Mouse (Mus musculus) hindbrain, embryonic 15.5 days (tissue): ENCODE results near the gene Cmtm7. TPM values are rescaled to one million over a fixed set of nuclear protein-coding genes. Genes with fewer than 3 reads are reported as not detected.
A peak's percentile ranks its signal among the peaks of the same experiment; 100 is the strongest.

ENCODE experiments used
- ATAC-seq: fragments of 200-750 bp; cut with Nextera tagmentation; 2 replicates; pipeline ENCODE4 v1.8.0; 2017; ENCODE audit warnings: low read depth, moderate number of reproducible peaks, moderate TSS enrichment; ENCODE audit not compliant: low FRiP score
- H3K27ac ChIP-seq: fragments of 300-500 bp; sonication (generic); replicated peaks from 2 replicates; pipeline ENCODE4 v1.5.1; 2015; ENCODE audit warnings: mild to moderate bottlenecking, inconsistent platforms
- H3K27me3 ChIP-seq: fragments of 300-500 bp; sonication (generic); 2 replicates; pipeline ENCODE4 v1.6.1; 2015; ENCODE audit warnings: control low read depth, inconsistent platforms
- H3K36me3 ChIP-seq: fragments of 300-500 bp; sonication (generic); 2 replicates; pipeline ENCODE4 v1.6.1; 2015; ENCODE audit warnings: control low read depth, inconsistent platforms
- H3K4me1 ChIP-seq: fragments of 300-500 bp; sonication (generic); replicated peaks from 2 replicates; pipeline ENCODE4 v1.6.1; 2015; ENCODE audit warnings: control low read depth, inconsistent platforms
- H3K4me2 ChIP-seq: fragments of 300-500 bp; sonication (generic); 2 replicates; pipeline ENCODE4 v1.6.1; 2015; ENCODE audit warnings: moderate library complexity, mild to moderate bottlenecking, inconsistent platforms
- H3K4me3 ChIP-seq: fragments of 300-500 bp; sonication (generic); 2 replicates; pipeline ENCODE4 v1.5.1; 2015; ENCODE audit warnings: mild to moderate bottlenecking, inconsistent platforms
- H3K9ac ChIP-seq: fragments of 300-500 bp; sonication (generic); 2 replicates; pipeline ENCODE4 v1.6.1; 2015; ENCODE audit warnings: inconsistent platforms
- H3K9me3 ChIP-seq: fragments of 300-500 bp; sonication (generic); 2 replicates; pipeline ENCODE4 v1.6.1; 2016; ENCODE audit warnings: control low read depth, inconsistent platforms
- WGBS: fragments of 180-500 bp; shearing (Covaris S2); methylation state at CpG from one replicate; pipeline ENCODE4 v1.1.7; 2015; 5-methylcytosine and 5-hydroxymethylcytosine counted together
- polyA plus RNA-seq: library from polyadenylated mRNA; unstranded; fragments of >200 nt; fragmentation: Nextera tagmentation; extraction: Ambion mirVana; gene quantifications from 2 replicates; pipeline ENCODE4 v1.2.1, GENCODE M21; 2015

The Cmtm7 gene
- polyA plus RNA-seq, 1 experiment from 2014 or later = 11.5 TPM

GRCm38 (mm10) chr9:114776361-114776760 lies 5.3 kb downstream of the Cmtm7 start:
- no peaks in the 10 kb centered on the region for H3K36me3 ChIP-seq
- 95% methylated on average over 3 of the region's 3 CpGs for WGBS
- no peak overlapping the region for H3K4me2 ChIP-seq
- H3K4me1 ChIP-seq = peaks cover 12% of the 10 kb centered on the region
- no peak for ATAC-seq
- peaks cover 4% of the 10 kb centered on the region; the same call in 1 of the 2 replicates for H3K27me3 ChIP-seq
- H3K4me3 ChIP-seq = no peak overlapping the region
- no peak overlapping the region for H3K27ac ChIP-seq
- H3K9ac ChIP-seq = no peak overlapping the region
- no peaks in the 10 kb centered on the region for H3K9me3 ChIP-seq

DNA sequence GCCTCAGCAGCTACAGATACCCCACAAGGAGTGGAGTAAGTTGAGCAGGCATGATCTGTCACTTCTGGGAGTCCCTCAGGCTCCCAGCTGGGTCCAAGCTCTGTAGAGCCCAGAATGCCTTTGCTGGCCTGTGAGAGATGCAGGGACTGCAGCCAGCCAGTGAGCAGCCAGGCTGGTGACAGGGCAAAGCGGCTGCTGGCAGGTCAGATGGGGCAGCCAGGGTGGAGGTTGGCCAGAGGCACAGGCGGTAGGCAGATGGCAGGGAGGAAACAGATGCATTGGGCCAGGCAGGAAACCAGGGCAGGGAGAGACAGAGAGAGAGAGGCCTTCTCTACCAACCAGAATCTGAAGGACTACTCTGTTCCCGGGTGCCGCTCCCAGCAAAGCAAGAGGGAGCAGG lies 6.4 kb downstream of the Cmtm7 start:
- no peak overlapping the region for H3K4me2 ChIP-seq
- no peaks in the 10 kb centered on the region for H3K9me3 ChIP-seq
- H3K9ac ChIP-seq = no peak overlapping the region
- H3K36me3 ChIP-seq = no peaks in the 10 kb centered on the region
- 64% methylated on average over 4 of the region's 4 CpGs for WGBS
- peak; percentile 71 for ATAC-seq
- H3K4me3 ChIP-seq = no peak overlapping the region
- H3K4me1 ChIP-seq = peaks cover 1% of the 10 kb centered on the region; the same call in 1 of the 2 replicates
- peaks cover 4% of the 10 kb centered on the region; the same call in 1 of the 2 replicates for H3K27me3 ChIP-seq
- no peak overlapping the region for H3K27ac ChIP-seq

DNA sequence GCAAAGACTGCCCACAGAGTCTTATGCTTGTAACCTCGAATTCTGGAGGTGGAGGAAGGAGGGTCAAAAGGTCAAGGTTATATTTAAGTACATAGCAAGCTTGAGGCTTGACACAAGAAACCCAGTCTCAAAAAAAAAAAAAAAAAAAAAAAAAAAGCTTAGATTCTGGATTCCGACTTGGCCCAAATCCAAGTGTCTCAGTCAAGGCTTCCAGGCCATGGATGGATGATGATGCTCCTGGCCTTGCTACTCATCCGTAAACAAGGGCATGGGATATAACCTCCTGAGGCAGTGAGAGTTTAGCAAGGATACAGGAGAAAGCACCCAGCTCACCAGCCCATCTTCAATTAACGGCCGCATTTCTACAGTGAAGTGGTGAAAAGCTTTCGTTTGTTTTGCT lies 7.0 kb downstream of the Cmtm7 start:
- no peak overlapping the region for H3K4me2 ChIP-seq
- 75% methylated on average over 6 of the region's 6 CpGs for WGBS
- no peaks in the 10 kb centered on the region for H3K36me3 ChIP-seq
- H3K4me3 ChIP-seq = no peak overlapping the region
- H3K4me1 ChIP-seq = no peaks in the 10 kb centered on the region; the same call in 1 of the 2 replicates
- no peak overlapping the region for H3K27ac ChIP-seq
- ATAC-seq = no peak
- H3K9ac ChIP-seq = no peak overlapping the region
- peaks cover under 1% of the 10 kb centered on the region; the same call in 1 of the 2 replicates for H3K27me3 ChIP-seq
- no peaks in the 10 kb centered on the region for H3K9me3 ChIP-seq

DNA sequence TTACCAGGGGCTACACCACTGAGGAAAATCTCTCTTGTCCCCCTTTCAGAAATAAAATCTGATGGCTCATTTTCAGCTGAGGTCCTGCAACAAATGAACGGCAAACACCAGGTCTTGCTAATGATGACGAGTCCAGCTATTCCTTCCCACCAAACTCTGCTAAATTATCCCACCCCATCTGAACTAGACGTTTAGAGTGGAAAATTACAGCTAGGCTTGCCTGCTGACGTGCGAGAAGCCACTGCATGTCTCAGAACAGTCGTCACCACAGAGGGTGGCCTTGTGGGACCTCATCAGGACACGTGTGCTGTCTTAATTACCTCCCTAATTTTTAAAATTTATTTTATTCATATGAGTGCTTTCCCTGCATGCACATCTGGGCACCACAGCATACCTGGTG lies 10.1 kb downstream of the Cmtm7 start:
- Histone ChIP-seq H3K36me3 (no peaks in the 10 kb centered on the region), H3K4me2 (no peak overlapping the region), H3K27me3 (no peaks in the 10 kb centered on the region), H3K27ac (no peak overlapping the region), H3K4me1 (peaks cover 16% of the 10 kb centered on the region; the same call in 1 of the 2 replicates), H3K9me3 (no peaks in the 10 kb centered on the region), H3K4me3 (no peak overlapping the region), H3K9ac (no peak overlapping the region)
- 84% methylated on average over 7 of the region's 7 CpGs for WGBS
- ATAC-seq = no peak

- Histone ChIP-seq H3K36me3 (no peaks in the 10 kb centered on the region), H3K4me1 (peaks cover 16% of the 10 kb centered on the region; the same call in 1 of the 2 replicates), H3K4me2 (no peak overlapping the region), H3K9me3 (no peaks in the 10 kb centered on the region), H3K27me3 (no peaks in the 10 kb centered on the region), H3K9ac (no peak overlapping the region), H3K27ac (no peak overlapping the region), H3K4me3 (no peak overlapping the region)
- no peak for ATAC-seq
- WGBS = 92% methylated on average over 4 of the region's 4 CpGs
Observed at GRCm38 (mm10) chr9:114770224-114770623, 11.4 kb downstream of the Cmtm7 start.

DNA sequence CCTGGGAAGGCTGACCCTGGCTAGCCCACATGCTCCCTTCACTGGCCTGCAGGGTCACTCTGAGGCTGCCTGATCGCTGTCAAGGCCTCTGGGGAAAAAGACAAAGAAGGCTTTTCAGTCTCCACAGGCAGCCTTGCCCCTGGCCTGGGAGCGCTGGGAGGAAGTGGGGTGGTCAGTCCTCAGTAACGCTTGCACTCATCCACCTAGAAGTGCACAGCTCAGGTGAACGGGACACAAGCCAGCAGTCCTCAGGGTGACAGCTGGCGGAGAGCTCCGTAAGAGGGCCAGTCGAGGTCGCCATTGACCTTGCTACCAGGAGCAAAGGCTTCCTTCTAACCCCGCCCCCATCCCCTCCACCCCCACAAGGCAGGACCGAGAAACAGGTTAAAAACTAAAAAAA lies 13.6 kb downstream of the Cmtm7 start:
- Histone ChIP-seq H3K9me3 (no peaks in the 10 kb centered on the region), H3K27ac (no peak overlapping the region), H3K4me3 (no peak overlapping the region), H3K4me2 (no peak overlapping the region), H3K4me1 (peaks cover 16% of the 10 kb centered on the region; the same call in 1 of the 2 replicates), H3K36me3 (no peaks in the 10 kb centered on the region), H3K27me3 (peaks cover 4% of the 10 kb centered on the region; the same call in 1 of the 2 replicates), H3K9ac (no peak overlapping the region)
- WGBS = 57% methylated on average over 10 of the region's 10 CpGs
- no peak for ATAC-seq

GRCm38 (mm10) chr9:114767507-114767906 lies 14.1 kb downstream of the Cmtm7 start:
- no peak overlapping the region for H3K27ac ChIP-seq
- WGBS = 77% methylated on average over 2 of the region's 2 CpGs

DNA sequence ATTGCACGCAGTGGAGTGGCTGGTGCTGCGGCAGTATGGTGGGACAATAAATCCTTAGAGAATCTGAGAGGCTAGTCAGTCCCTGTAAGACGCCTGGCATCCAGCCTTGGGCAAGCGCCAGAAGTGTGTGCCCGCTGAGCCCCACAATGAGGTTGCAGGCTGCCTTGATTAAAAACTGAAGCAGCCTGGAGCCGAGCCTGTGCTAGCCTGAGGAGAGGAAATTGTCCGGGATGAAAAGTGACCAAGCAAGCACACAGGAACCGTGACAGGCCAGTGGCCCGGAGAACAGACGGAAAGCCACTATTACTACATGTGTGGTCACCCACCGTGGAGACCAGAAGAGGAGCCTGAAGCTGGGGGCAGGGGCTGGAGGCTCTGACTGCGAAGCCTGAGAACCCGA lies 14.6 kb downstream of the Cmtm7 start:
- peak overlapping the region; percentile 39; the same call in 1 of the 2 replicates for H3K27ac ChIP-seq
- peak; percentile 87 for ATAC-seq

More at GRCm38 (mm10) chr9:114767507-114767906, 14.1 kb downstream of the Cmtm7 start:
- H3K9ac ChIP-seq = no peak overlapping the region
- no peaks in the 10 kb centered on the region for H3K36me3 ChIP-seq
- ATAC-seq = no peak
- H3K4me1 ChIP-seq = peaks cover 16% of the 10 kb centered on the region; the same call in 1 of the 2 replicates
- peaks cover 4% of the 10 kb centered on the region; the same call in 1 of the 2 replicates for H3K27me3 ChIP-seq
- H3K4me2 ChIP-seq = no peak overlapping the region
- H3K9me3 ChIP-seq = no peaks in the 10 kb centered on the region
- no peak overlapping the region for H3K4me3 ChIP-seq

DNA sequence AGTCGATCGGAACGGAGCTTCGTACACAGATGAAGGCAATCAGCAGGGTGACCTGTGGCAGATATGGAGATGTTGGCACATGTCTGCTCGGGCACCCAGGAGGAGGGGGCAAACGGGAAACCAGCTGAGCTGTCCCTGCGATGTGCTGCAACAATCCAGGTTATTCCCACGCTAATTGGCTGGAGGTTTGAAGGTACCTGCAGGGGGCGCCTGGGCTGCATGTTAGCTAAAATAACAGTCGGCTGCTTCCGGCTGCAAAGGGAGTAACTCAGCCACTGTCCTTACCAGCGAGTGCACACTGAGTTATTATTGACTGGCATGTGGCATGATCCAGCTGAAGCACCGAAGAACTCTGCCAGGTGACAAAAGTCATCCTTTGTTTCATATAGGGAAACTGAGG lies 18.3 kb downstream of the Cmtm7 start:
- Histone ChIP-seq H3K4me1 (peaks cover 16% of the 10 kb centered on the region; the same call in 1 of the 2 replicates), H3K9ac (no peak overlapping the region), H3K4me2 (no peak overlapping the region), H3K27me3 (peaks cover 4% of the 10 kb centered on the region; the same call in 1 of the 2 replicates), H3K27ac (no peak overlapping the region), H3K36me3 (no peaks in the 10 kb centered on the region), H3K9me3 (no peaks in the 10 kb centered on the region), H3K4me3 (no peak overlapping the region)
- no peak for ATAC-seq
- WGBS = 59% methylated on average over 13 of the region's 13 CpGs

More for the DNA sequence above, 14.6 kb downstream of the Cmtm7 start:
- Histone ChIP-seq H3K27me3 (peaks cover 4% of the 10 kb centered on the region; the same call in 1 of the 2 replicates), H3K9me3 (no peaks in the 10 kb centered on the region), H3K36me3 (no peaks in the 10 kb centered on the region), H3K4me1 (peaks cover 16% of the 10 kb centered on the region; the same call in 1 of the 2 replicates), H3K4me2 (no peak overlapping the region), H3K9ac (no peak overlapping the region), H3K4me3 (no peak overlapping the region)
- 28% methylated on average over 13 of the region's 13 CpGs for WGBS

DNA sequence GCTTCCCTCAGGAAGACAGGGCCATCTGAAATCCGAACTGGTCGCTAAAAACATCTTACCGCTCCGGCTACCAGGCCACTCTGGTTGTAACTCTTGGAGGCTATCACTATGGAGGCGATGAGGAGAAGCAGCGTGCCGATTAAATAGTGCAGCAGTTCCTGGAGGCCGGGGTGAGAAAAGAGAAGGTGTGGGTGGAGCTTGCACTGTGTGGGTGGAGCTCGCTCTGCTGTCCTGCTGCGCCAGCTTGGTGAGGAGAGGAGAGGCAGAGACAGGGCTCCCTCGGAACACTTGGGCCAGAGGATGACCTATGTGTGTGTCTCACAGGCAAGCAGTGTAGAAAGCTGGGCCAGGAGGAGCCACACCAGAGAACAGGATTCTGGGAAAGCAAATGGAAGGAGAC lies 19.8 kb downstream of the Cmtm7 start:
- no peaks in the 10 kb centered on the region for H3K9me3 ChIP-seq
- peaks cover 3% of the 10 kb centered on the region; the same call in 1 of the 2 replicates for H3K4me1 ChIP-seq
- no peak overlapping the region for H3K27ac ChIP-seq
- 77% methylated on average over 11 of the region's 11 CpGs for WGBS
- no peaks in the 10 kb centered on the region for H3K36me3 ChIP-seq
- peaks cover 4% of the 10 kb centered on the region; the same call in 1 of the 2 replicates for H3K27me3 ChIP-seq
- H3K4me2 ChIP-seq = no peak overlapping the region
- no peak for ATAC-seq
- no peak overlapping the region for H3K4me3 ChIP-seq
- H3K9ac ChIP-seq = no peak overlapping the region

GRCm38 (mm10) chr9:114760353-114760752 lies 21.3 kb downstream of the Cmtm7 start:
- Histone ChIP-seq H3K4me2 (no peak overlapping the region), H3K4me3 (no peak overlapping the region), H3K36me3 (no peaks in the 10 kb centered on the region), H3K9me3 (no peaks in the 10 kb centered on the region), H3K27ac (no peak overlapping the region), H3K9ac (no peak overlapping the region), H3K27me3 (peaks cover 4% of the 10 kb centered on the region; the same call in 1 of the 2 replicates), H3K4me1 (no peaks in the 10 kb centered on the region)
- 89% methylated on average over 5 of the region's 5 CpGs for whole genome bisulfite sequencing
- no peak for ATAC-seq

GRCm38 (mm10) chr9:114759886-114760285 lies 21.8 kb downstream of the Cmtm7 start:
- no peak overlapping the region for H3K4me3 ChIP-seq
- no peaks in the 10 kb centered on the region for H3K36me3 ChIP-seq
- no peak overlapping the region for H3K9ac ChIP-seq
- H3K27me3 ChIP-seq = peaks cover 1% of the 10 kb centered on the region; the same call in 1 of the 2 replicates
- no peaks in the 10 kb centered on the region for H3K4me1 ChIP-seq
- WGBS = 52% methylated on average over 4 of the region's 4 CpGs
- H3K27ac ChIP-seq = no peak overlapping the region
- no peaks in the 10 kb centered on the region for H3K9me3 ChIP-seq
- no peak overlapping the region for H3K4me2 ChIP-seq
- ATAC-seq = no peak

DNA sequence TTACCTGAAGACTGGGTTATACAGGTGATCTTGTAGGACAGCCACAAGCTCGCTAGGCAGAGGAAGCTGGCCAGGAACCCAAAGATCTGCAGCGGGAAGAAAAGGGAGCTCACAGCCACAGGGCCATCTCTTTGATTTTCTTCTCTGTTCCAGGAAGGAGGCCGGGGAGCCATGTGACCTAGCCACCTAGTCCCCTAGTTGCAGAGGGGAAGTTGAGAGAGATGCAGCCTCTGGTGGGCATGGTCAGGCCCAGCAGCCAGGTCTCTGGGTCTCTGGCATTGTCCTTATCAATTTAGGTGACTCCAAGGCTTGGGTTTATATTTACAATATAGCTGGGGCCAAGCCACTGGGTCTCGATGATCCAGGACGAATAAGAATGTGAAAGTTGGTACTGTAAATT lies 22.9 kb downstream of the Cmtm7 start:
- Histone ChIP-seq H3K9ac (no peak overlapping the region), H3K27me3 (no peaks in the 10 kb centered on the region), H3K4me2 (no peak overlapping the region), H3K9me3 (no peaks in the 10 kb centered on the region), H3K36me3 (no peaks in the 10 kb centered on the region), H3K4me3 (no peak overlapping the region), H3K4me1 (no peaks in the 10 kb centered on the region), H3K27ac (no peak overlapping the region)
- WGBS = 84% methylated on average over 5 of the region's 5 CpGs
- no peak for ATAC-seq
